Comparison of ENCODE assay signal across 13 mouse cellular contexts in genomic region chr6:80856910-80857543, GRCm38 (mm10).
DNase-seq lines count a peak whose midpoint lies in the region; ATAC-seq lines count a peak whose summit lies in the region.
"Had no signal": no experiment of that assay in that cellular context is flagged by ENCODE, and none has a peak within 500 bp of the region (broad histone marks: within the 10 kb centered on the region; RNA-seq: fewer than 3 reads in every experiment).

No protein-coding gene starts in this region.

- H3K9me3 ChIP-seq in hindbrain, embryonic 12.5 days (replicated peaks) = 0 out of 2 replicates have a peak, but pooled peaks cover 4% of the 10 kb centered on the region
- no peaks in the 10 kb centered on the region for H3K9me3 ChIP-seq in midbrain, embryonic 16.5 days (replicated peaks; ENCODE audit: control insufficient read depth, low read length, poor library complexity, severe bottlenecking)

- peak overlapping the region; percentile 24; the same call in 1 of the 2 replicates for H3K4me2 ChIP-seq in hindbrain, embryonic 12.5 days (replicated peaks)
- H3K4me2 ChIP-seq in midbrain, embryonic 16.5 days (ENCODE audit: low read length) = peak overlapping the region; percentile 42

- no peak overlapping the region for H3K27ac ChIP-seq in hindbrain, embryonic 12.5 days
- 0 out of 2 replicates have a peak overlapping the region, but pooled peaks have one; percentile 2 for H3K27ac ChIP-seq in midbrain, embryonic 16.5 days (ENCODE audit: low read length)
- H3K27ac ChIP-seq: stomach, postnatal 0 days had no signal

- no peaks in the 10 kb centered on the region for H3K4me1 ChIP-seq in hindbrain, embryonic 12.5 days
- no peaks in the 10 kb centered on the region for H3K4me1 ChIP-seq in midbrain, embryonic 16.5 days (ENCODE audit: control insufficient read depth, insufficient read depth, low read length)
- H3K4me1 ChIP-seq: megakaryocyte, embryonic 14.5 days had no signal

- H3K27me3 ChIP-seq in hindbrain, embryonic 12.5 days = no peaks in the 10 kb centered on the region
- no peaks in the 10 kb centered on the region for H3K27me3 ChIP-seq in midbrain, embryonic 16.5 days (ENCODE audit: control insufficient read depth, insufficient read depth, low read depth, low read length)
- H3K27me3 ChIP-seq: megakaryocyte, embryonic 14.5 days had no signal

- ATAC-seq in hindbrain, embryonic 12.5 days (ENCODE audit: low FRiP score) = peak; percentile 88
- 0 out of 2 replicates have a peak, but pooled peaks have one; percentile 32 for ATAC-seq in midbrain, embryonic 16.5 days
- ATAC-seq: liver, postnatal 0 days had no signal

- H3K4me3 ChIP-seq in hindbrain, embryonic 12.5 days = no peak overlapping the region
- H3K4me3 ChIP-seq in midbrain, embryonic 16.5 days (ENCODE audit: low read depth, low read length) = no peak overlapping the region; the same call in 1 of the 2 replicates
- H3K4me3 ChIP-seq: megakaryocyte, embryonic 14.5 days had no signal

- no peaks in the 10 kb centered on the region for H3K36me3 ChIP-seq in hindbrain, embryonic 12.5 days
- no peaks in the 10 kb centered on the region for H3K36me3 ChIP-seq in midbrain, embryonic 16.5 days (ENCODE audit: control insufficient read depth, insufficient read depth, low read length)

- intact Hi-C loops in left cerebral cortex, postnatal 10 days (cut with DNase I) = no loop called here

- no peak overlapping the region for H3K9ac ChIP-seq in hindbrain, embryonic 12.5 days
- 0 out of 2 replicates have a peak overlapping the region, but pooled peaks have one; percentile 46 for H3K9ac ChIP-seq in midbrain, embryonic 16.5 days (ENCODE audit: low read depth, low read length)
- H3K9ac ChIP-seq: liver, postnatal 0 days had no signal

- WGBS in hindbrain, embryonic 12.5 days = 57% methylated on average over 13 of the region's 13 CpGs
- 52% methylated on average over 13 of the region's 13 CpGs for WGBS in midbrain, embryonic 16.5 days

- peak; percentile 4 for DNase-seq in embryo, embryonic 10 days (ENCODE audit: low spot score)
- no peak for DNase-seq in embryo, embryonic 9.5 days (ENCODE audit: extremely low spot score)
- DNase-seq in brain, adult 2 months (ENCODE audit: low read depth, low spot score) = peak; percentile 73
- DNase-seq in kidney, postnatal 36 days = no peak
- DNase-seq in kidney, postnatal 4 days = no peak
- DNase-seq in left cerebral cortex, postnatal 10 days (ENCODE audit: extremely low spot score in 1 of 2, low spot score in 2 of 2) = no peak
- DNase-seq: cerebellum, postnatal 36 days; kidney, postnatal 25 days; liver, postnatal 0 days had no signal

Comparison
In these comparisons a context has a peak if more than half of its experiments do, and no peak if none do; other contexts are left out.
1. DNase-seq: peak in embryo, embryonic 10 days (single experiment) and brain, adult 2 months (single experiment); none in embryo, embryonic 9.5 days (single experiment), kidney, postnatal 36 days (0 of 2), kidney, postnatal 4 days (0 of 2) and left cerebral cortex, postnatal 10 days (0 of 2).